Mouse (Mus musculus) CD4-positive, CD25-positive, alpha-beta regulatory T cell, adult 2 months (primary cell): ENCODE measurements around the gene Gm42517.

Source experiments
- DNase-seq: peaks from one replicate; pipeline ENCODE4 v3.0.0-alpha.2; 2012; ENCODE audit warnings: low read depth, low spot score

Gene Gm42517

GRCm38 (mm10) chr5:108349511-108350148 lies 18.1 kb downstream of the Gm42517 start:
- peak; percentile 20 for DNase-seq

GRCm38 (mm10) chr5:108347843-108348242 lies 19.9 kb downstream of the Gm42517 start:
- DNase-seq, result no peak

GRCm38 (mm10) chr5:108345313-108346071 lies 22.2 kb downstream of the Gm42517 start:
- no peak for DNase-seq

- DNase-seq, result no peak
These were observed 24.0 kb downstream of the Gm42517 start for GRCm38 (mm10) chr5:108343680-108344170.

GRCm38 (mm10) chr5:108338049-108338448 lies 29.7 kb downstream of the Gm42517 start:
- DNase-seq, result no peak

GRCm38 (mm10) chr5:108337385-108337784 lies 30.3 kb downstream of the Gm42517 start:
- DNase-seq, result no peak

GRCm38 (mm10) chr5:108331051-108331450 lies 36.7 kb downstream of the Gm42517 start:
- no peak for DNase-seq
